Mouse (Mus musculus): ENCODE results near the gene Rhoa.

- TF ChIP-seq CHD2 (IDR thresholded peaks at IDR 0.05; ENCODE audit: low read depth, low read length) (no peak), HCFC1 (IDR thresholded peaks at IDR 0.05; ENCODE audit: borderline replicate concordance, insufficient read depth, low read length) (no peak), ZNF384 (IDR thresholded peaks at IDR 0.05; ENCODE audit: low read depth, low read length) (no peak), MAFK (IDR thresholded peaks at IDR 0.05; ENCODE audit: insufficient read depth, low read depth, low read length) (no peak), ZC3H11A (IDR thresholded peaks at IDR 0.05; ENCODE audit: borderline replicate concordance, low read depth, low read length) (no peak)
Measured at GRCm38 (mm10) chr9:108280071-108280828, 25.7 kb upstream of the Rhoa start.

All from ES-E14 (cell line).